Mouse (Mus musculus): ENCODE measurements around the gene Rcor3.
A peak's percentile ranks its signal among the peaks of the same experiment; 100 is the strongest.

Rcor3 gene

DNA sequence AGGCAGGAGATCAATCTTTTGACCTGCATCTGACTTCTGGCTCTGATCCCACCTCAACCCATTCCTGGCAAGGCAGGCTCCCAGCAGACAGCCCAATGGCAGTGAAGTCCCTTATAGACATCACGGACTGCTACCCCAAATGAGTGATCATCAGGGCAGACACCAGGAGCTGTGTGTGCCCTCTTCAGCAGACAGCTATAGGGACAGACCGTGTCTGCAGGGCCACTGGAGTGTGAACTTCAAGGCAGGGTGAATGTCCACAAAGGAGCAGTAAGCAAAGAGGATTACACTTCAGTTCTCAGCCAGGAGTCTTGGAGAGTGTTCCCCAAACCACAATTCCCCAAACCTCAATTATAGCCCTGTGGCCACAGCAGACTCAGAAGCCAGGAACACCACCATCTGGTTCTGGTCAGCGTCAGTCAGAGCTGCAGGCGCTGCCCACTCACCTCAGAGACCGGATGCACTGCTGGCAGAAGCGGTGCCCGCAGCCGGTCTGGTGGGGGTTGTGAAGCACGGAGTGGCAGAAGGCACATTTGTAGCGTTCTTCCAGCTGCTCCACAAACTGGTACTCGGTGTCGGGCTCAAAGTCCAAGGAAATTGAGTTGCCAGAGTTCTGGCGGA lies 67.8 kb downstream of the Rcor3 start:
- DNase-seq (ENCODE audit: low spot score) = no peak

DNA sequence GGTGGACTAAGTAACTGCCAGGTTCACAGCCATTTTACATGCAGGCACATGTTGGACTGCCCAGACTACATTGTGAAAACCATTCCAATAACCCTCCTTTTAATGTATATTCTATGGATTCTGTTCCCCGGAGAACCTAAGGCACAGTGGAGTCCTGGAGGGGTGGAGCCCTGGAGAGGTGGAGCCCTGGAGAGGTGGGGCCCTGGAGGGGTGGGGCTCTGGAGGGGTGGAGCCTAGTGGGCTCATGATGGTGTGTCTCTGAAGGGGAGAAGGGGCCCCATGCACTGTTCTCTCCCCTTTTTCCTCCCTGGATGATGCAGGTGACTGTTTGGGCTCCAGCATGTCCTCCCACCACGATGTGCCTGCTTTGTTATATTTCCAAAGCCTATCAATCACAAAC lies 69.7 kb downstream of the Rcor3 start:
- no peak for DNase-seq (ENCODE audit: low spot score)

DNA sequence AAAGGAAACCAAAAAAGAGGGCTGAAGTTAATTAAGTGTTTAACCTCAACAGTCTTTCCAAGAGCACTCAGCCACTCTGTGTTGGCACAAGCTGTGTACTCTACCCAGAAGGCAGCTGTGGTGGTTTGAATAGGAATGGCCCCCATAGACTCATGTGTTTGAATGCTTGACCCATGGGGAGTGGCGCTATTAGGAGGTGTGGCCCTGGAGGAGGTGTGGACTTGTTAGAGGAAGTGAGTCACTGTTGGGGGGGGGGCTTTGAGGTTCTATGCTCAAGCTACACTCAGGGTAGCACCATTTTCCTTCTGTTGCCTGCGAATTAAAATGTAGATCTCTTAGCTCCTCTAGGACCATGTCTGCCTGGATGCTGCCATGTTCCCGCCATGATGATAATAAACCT lies 70.9 kb downstream of the Rcor3 start:
- DNase-seq (ENCODE audit: low spot score) = no peak

DNA sequence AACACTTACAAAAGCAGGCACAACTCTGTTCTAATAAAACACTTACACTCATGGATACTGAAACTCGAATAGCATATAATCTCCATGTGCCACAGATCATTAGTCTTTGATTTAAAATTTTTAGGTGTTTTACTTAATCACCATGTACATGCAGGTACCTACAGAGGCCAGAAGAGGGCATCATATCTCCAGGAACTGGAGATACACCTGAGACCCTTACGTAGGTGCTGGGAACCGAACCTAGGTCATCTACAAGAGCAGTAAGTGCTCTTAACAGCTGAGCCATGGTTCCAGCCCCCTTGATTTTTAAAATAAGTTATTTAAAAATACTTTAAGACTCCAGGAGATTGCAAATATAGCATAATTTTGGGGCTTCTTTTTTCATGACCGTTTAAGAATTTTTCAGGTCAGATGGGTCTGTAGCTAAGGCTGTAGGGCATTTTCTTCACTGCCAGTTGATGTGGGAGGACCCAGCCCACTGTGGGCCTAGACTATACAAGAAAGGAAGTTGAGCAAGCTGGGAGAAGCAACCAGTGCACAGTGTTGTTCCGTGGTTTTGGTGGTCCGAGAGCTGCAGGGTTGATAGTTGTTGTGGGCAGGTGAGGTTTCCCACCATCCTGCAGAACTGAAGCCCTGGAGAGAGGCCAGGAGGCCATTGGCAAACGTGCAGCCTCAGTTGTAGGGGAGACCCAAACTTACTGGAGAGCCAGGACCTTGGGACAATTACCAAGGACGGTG lies 74.5 kb downstream of the Rcor3 start:
- no peak for DNase-seq (ENCODE audit: low spot score)

DNA sequence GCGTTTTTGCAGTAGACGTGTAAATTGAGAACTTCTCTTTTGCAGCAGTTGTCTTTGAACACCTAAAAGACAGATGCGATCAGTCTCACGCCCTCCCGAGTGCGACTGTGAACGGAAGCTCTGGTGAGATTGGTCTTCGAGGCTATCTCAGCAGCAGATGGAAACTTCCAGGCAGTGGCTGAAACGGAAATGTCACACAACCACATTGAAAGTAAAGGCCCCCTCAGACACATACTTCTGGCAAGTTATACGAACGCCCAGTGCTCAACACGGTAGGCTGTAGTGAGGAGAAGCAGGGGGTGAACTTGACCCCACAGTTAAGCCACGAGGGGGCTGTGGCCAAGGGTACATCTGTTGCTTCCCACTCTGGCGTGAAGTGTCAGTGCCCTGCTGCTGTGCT lies 75.2 kb downstream of the Rcor3 start:
- no peak for DNase-seq (ENCODE audit: low spot score)

DNA sequence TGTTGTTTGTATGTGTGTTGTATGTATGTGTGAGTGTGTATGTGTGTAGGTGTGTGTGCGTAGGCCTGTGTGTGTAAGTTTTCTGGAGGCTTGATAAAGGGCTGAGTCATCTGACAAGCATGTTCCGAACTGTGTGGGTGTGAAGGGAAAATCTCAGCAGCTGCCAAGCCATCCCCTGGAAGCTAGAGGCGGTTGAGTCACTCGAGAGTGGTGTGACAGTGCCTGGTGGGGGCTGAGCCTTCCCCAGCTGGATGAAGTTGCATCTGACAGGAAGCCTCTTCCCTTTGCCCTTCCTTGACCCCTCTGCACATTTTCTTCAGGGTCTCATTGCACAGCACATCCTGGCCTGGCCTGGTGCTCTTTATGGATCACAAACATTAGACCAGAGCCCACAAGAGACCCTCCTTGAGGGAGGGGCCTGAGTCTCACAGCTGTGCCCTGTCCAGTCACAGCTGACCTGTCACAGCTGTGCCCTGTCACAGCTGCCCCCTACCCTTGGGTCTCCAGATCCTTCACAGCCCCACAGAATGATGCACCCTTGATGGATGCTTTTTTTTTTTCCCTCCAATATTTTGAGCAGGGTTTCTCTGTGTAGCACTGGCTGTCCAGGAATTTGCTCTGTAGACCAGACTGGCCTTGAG lies 76.1 kb downstream of the Rcor3 start:
- peak; percentile 77 for DNase-seq (ENCODE audit: low spot score)

DNA sequence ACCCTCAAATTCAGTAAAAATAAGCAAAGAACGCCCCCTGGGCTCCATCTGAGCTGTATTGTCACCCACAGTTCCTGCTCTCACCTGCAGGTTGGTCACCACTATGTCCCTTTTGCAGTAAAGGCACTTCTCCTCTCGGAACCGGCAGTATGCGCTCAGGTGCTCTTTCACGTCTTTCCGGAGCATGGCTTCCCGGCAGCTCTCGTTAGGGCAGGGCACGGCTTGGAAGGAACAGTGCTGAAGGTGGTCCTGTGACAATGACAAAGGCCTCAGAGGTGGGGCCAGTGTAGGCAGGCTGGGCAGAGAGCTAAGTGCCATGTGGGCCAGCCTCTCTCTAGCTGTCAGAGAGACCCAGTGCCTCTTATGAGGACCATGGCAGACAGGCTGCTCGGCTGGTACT lies 79.0 kb downstream of the Rcor3 start:
- no peak for DNase-seq (ENCODE audit: low spot score)

DNA sequence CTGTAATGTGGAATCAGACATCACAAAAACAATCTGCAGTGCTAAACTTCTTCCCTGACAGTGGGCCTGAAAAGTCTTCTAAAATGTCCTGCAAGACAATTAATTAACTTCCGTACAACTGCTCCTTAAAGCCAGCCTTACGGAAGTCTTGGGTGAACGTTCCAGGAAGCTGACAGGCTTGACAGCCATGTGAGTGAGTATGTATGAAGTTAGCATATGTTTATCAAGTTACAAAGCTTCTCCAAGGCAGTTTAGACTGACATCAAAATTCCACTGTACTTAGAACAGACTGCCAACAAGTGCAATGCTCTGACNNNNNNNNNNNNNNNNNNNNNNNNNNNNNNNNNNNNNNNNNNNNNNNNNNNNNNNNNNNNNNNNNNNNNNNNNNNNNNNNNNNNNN lies 84.1 kb downstream of the Rcor3 start:
- DNase-seq (ENCODE audit: low spot score) = no peak

DNA sequence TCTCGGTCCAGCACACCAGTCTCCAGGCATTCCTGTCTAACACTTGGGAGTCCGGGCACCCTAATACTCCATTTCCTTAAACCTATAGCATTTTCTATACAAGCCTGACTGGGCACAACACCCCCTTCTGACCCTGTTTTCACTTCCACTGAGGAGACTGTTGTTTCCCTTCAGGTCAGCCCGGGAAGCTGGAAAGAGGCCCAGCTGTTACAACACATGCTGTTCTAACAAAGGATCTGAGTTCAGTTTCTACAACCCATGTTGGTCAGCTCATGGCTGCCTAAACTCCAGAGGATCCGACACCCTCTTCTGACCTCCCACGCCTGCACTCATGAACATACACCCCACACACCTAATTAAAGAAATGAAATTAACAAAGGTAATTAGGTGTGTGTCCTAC lies 84.9 kb downstream of the Rcor3 start:
- no peak for DNase-seq (ENCODE audit: low spot score)

DNA sequence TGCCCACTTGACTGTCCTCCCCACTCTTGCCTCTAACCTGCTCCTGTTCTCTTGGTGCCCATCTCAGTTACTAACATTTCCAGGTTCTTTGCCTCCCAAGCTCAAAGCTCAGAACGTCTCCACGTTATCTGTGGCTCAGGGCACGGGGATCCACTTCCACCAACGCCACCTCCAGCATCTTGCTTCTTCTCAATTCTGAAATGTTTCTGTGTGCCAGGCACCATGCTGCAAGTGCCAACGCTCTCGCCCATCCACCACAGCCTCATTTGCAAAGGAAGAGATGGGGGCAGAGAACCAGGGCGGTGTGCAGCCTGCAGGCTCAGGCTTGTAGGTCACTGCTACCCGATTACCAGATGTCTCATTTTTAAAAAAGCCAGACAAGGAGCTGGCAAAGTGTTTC lies 85.4 kb downstream of the Rcor3 start:
- no peak for DNase-seq (ENCODE audit: low spot score)

All from urinary bladder, postnatal 14 days (tissue).